Mouse (Mus musculus): Measurements from ENCODE around the gene Oas2.

DNA sequence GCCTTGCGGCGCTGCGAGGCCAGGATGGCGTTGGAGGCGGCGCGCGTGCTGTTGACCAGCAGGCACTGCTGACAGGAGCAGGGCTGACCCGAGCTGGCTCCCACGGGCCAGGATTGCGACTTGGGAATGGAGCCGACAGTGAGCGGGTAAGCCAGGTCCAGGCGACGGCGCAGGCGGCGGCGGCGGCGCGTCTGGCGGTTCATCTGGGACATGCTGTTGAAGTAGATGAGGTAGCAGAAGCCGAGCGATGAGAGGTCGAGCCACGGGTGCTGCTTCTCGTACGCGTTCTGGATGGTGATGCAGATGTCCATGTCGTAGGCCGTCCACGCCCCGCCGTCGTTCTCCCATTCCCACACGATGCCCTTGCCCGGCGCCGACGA is 55.0 kb downstream of the Oas2 start:
- TF ChIP-seq GATA1 (IDR thresholded peaks at IDR 0.05; ENCODE audit: borderline replicate concordance, low read length), result no peak
- TF ChIP-seq POLR2AphosphoS5 (IDR thresholded peaks at IDR 0.05; ENCODE audit: insufficient replicate concordance, low read depth, low read length), result no peak
- no peak for TF ChIP-seq CTCF (IDR thresholded peaks at IDR 0.05; ENCODE audit: low read depth, low read length)
- no peak for TF ChIP-seq GATA2 (IDR thresholded peaks at IDR 0.05; ENCODE audit: borderline replicate concordance, low read depth, low read length)
- TF ChIP-seq TAL1 (conservative IDR thresholded peaks at IDR 0.05; ENCODE audit: low read depth, low read length), result no peak

All from G1E (cell line).